Mouse (Mus musculus): ENCODE results near the gene Prmt3. TPM values are rescaled to one million over a fixed set of nuclear protein-coding genes. Genes with fewer than 3 reads are reported as not detected.

Prmt3 gene
- 10 to 100 TPM; 35.2 to 53.3 (median 42.3) TPM for total RNA-seq (2022)

DNA sequence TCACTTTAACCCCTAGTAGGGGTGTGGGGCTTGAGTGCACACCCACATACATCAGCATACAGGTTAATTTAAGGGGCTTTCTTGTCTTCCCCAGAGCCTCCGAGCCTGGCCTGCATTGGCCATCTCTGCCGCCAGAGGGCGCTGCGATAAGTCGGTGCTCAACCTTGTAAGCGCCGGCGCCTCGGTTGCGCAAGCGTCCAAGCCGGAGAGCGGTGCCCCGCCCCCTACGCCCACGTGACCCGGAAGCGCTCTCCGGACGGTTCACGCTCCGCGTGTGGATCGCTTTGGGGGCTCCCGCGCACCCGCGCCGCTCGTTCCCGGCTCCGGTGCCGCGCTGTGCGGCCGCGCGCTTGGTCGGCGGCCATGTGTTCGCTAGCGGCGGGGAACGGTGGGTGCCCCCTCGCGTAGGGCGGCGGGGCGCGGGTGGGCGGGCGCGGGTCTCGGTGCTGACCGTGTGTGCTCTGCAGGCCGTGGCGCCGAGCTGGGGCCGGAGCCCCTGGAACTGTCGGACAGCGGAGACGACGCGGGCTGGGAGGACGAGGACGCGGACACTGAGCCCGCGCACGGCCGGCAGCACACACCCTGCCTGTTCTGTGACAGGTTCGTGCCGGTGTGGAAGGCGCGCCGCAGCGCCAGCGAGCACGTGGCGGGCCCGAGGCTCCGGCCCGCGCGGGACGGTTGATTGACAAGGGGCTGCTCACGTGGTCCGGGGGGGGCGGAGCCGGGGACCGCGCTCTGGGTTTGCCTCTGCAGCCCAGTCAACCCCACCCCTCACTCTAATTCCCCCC, at the start of gene Prmt3:
Gene Prmt3 (plus strand): TSS at position 233 of the 788 bp plus-strand sequence.
- peak; percentile 93 for DNase-seq

DNA sequence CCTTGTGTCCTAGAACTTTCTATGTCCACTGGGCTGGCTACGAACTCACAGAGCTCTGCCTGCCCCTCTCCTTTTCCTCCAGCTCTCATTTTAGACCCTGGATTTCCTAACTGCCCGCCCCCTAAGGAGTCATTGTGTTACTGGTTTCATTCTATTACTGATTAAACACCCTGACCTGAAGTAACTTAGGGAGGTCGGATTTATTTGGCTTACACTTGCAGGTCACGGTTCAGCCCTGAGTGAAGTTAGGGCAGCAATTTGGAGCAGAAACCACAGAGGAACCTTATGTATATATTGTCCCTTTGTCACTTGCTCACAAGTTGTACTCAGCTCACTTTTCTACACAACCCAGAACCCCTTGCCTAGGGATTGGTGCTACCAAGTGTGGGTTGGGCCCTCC, 43.8 kb upstream of the Prmt3 start:
- no peak for DNase-seq

DNA sequence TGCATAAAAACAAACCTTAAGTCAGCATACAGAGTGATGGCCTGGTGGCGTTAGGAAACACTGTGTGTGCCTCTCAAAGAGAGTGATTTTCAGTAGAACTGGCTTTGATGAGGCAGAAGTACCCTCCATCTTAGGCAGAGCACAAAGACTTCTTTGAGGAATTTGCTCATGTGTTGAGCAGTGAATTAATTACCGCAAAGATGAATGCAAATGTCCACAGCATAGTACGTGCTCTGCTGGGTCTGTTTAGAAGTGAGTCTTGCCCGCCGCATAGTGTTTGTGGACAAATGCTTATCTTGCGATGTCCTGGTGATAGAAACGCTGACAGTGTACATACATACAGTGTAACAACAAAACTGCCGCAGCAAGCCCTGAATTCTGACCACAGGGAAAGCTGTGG, 38.7 kb upstream of the Prmt3 start:
- no peak for DNase-seq

GRCm38 (mm10) chr7:49741474-49741873, 36.7 kb upstream of the Prmt3 start:
- DNase-seq, result no peak

- DNase-seq, result no peak
Measured at GRCm38 (mm10) chr7:49741923-49742322, 36.2 kb upstream of the Prmt3 start.

DNA sequence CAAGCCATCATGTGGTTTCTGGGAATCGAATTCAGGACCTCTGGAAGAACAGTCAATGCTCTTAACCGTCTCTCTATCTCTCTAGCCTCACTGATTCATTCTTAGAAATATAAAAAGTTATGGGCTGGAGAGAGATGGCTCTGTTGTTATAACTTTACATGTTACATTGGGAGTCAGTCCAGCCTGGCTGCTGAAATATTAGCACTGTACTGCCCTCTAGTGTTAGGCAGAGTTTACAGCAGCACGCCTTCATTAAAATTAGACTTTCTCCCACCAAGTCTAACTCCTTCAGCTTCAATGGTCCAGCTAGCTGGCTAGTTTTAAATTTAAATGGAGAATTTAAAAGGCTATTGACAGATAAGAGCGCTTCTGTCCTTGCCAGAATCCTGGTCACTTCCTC, 27.0 kb upstream of the Prmt3 start:
- no peak for DNase-seq

DNA sequence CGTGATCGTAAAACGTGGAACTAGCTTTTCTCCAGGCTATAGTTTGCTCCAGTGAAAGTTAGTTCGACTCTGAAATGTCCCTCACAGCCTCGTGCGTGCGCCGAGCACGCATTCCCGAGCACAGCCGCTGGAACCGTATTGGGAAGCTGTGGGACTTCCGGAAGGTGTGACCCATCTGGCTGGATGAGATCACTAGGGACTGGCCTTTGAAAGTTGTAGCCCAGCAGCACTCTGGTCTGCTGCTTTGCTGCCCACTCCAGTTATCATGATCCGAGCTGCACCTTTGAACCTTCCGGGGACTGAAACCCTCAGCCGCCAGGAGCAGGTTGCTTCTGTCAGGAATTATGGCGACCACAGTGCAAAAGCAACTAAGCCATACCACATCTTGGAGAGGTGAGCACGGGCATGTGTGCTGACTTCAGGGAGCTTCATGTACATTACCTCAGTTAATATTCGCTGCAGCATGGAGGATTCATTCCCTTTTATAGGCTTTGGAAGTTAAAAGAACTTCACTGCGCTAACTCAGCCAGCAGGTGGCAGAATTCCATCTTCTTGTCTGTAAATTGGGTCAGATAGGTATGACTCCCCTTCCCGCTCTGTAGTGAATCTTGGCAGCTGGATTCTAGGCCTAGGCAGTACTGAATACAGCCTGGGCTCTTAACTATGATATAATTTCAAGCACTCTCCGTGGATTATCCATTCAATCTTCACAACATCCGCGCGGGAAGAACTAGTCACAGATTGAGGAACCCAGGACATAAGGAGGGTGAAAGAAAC, 25.2 kb upstream of the Prmt3 start:
- no peak for DNase-seq

- no peak for DNase-seq
Measured at GRCm38 (mm10) chr7:49754767-49755166, 23.4 kb upstream of the Prmt3 start.

- peak; percentile 44 for DNase-seq
Measured at GRCm38 (mm10) chr7:49758934-49759571, 19.1 kb upstream of the Prmt3 start, which contains the start of gene Htatip2. Gene Htatip2 (plus strand): TSS chr7:49759115.

GRCm38 (mm10) chr7:49762605-49763004, 15.5 kb upstream of the Prmt3 start:
- DNase-seq, result peak; percentile 77

- no peak for DNase-seq
Measured at GRCm38 (mm10) chr7:49764011-49764716, 14.0 kb upstream of the Prmt3 start.

GRCm38 (mm10) chr7:49766166-49766565, 12.0 kb upstream of the Prmt3 start:
- DNase-seq, result no peak

GRCm38 (mm10) chr7:49768509-49768908, 9.6 kb upstream of the Prmt3 start:
- DNase-seq, result no peak

DNA sequence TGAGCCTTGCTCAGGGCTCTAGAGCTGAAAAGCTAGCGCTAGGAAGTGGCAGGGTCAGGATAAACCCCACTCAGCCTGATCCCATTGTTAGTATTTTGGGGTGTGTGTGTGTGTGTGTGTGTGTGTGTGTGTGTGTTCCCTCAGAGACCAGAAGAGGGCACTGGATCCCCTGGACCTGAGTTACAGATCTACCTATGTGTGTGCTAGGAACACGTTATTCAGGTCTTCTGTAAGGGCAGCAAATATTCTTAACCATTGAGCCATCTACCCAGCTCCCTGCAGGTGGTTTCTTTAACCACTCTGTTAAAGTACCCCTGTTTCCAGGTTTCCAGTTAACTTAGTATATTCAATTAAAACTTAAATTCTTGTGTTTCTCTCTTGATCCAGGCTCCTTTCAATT, 3.8 kb upstream of the Prmt3 start:
- DNase-seq, result no peak

DNA sequence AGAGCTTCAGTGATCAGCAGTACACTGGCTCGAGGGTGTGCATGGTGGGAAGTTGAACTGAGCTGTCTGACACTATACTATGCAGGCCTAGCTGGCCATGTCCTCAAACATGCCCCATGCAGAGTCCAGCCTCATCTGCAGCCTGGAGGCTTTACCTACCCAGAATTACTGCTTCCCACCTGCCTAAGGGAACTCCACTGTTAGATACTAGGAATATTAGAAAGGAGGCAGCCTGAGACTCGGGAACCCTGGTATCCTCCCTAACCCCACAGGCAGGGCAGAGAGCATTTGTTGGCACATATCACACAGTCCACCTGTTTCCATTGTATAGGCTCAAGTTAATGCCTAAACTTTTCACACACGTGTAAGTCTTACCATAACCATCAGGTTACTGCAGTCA, 561 bp upstream of the Prmt3 start:
- DNase-seq, result no peak

DNA sequence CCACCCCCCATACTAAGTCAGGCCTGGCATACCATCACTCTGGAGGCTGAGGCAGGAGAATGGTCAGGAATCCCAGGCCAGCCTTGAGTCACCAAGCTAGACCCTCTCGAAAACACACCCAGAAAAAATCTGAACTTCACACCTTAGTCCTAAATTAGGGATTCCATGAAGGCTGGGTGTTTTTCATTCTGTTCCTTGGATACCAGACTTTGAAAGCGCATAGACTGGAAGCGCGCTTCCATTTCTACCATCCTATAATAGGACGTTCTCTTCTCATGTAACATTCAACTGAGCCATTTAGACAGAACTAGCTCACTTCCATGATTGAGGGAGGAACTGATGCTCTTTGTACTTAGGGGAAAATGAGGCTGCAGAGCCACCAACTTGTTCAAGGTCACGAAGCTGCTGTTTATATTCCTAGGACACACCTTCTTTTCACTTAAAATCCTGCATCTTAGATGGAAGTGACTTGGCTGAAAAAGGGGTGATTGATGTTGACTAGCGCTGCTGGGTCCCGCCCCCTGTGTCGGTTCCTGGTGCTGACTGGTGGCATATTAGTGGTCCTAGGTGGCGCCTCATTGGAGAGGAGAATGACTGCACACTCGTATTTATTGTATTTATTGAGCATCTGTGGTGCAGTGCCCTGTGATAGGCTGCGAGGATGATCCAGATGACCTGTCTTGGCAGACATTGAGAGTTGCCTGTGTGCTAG, 914 bp downstream of the Prmt3 start:
- DNase-seq, result no peak

- no peak for DNase-seq
Measured at GRCm38 (mm10) chr7:49783017-49783416, 4.9 kb downstream of the Prmt3 start.

DNA sequence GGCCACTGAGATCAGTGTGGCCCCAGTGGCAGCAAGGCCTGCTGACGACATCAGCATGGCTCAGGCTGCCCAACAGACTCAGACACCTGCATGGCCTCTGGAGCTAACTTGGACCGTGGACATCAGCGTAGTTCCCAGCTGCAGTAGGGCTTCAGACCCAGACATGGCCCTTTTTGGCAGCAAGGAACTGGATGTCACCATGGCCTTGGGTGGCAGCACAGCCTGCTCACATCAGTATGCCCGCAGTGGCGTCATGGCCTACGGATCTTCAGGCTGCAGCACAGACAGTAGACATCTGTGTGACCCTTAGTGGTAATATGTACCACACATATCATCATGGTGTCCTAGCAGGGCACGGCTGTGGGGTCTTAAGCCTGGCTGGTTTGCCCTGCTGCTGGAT, 7.0 kb downstream of the Prmt3 start:
- no peak for DNase-seq

GRCm38 (mm10) chr7:49786618-49787382, 8.7 kb downstream of the Prmt3 start:
- peak; percentile 42 for DNase-seq

GRCm38 (mm10) chr7:49787383-49787645, 9.2 kb downstream of the Prmt3 start:
- no peak for DNase-seq

- no peak for DNase-seq
Measured at GRCm38 (mm10) chr7:49794304-49794703, 16.2 kb downstream of the Prmt3 start.

Measured in adrenal gland, adult 8-10 months (tissue).